Mouse (Mus musculus) spleen, embryonic (tissue): ENCODE results near the gene Pcgf3.

ENCODE experiments used
- CTCF ChIA-PET: fragments of 350-600 bp; sonication (Branson Sonifier 250); formaldehyde crosslinking; loops from one replicate; lab custom pipeline; 2022; lab: Charles Lee

The Pcgf3 gene

GRCm38 (mm10) chr5:108550207-108550594 is 89.2 kb downstream of the Pcgf3 start:
- CTCF ChIA-PET = no interaction called here

GRCm38 (mm10) chr5:108554041-108554440 is 93.0 kb downstream of the Pcgf3 start:
- CTCF ChIA-PET = no interaction called here
